Mouse (Mus musculus) ES-E14 (cell line): ENCODE data around the gene Erc2. TPM values are rescaled to one million over a fixed set of nuclear protein-coding genes. Genes with fewer than 3 reads are reported as not detected.

ENCODE experiments used
- DNase-seq: peaks from one replicate; pipeline ENCODE4 v3.0.0-alpha.2; 2013; ENCODE audit warnings: low read depth, low spot score
- H3K27ac ChIP-seq: 2 replicates; pipeline ENCODE4 v1.5.1; 2012; ENCODE audit warnings: low read depth, mild to moderate bottlenecking, low read length, moderate library complexity, mixed read lengths; ENCODE audit not compliant: poor library complexity, insufficient read depth, severe bottlenecking
- H3K36me3 ChIP-seq: 2 replicates; pipeline ENCODE4 v1.6.1; 2012; ENCODE audit warnings: mild to moderate bottlenecking, low read length, moderate library complexity, mixed read lengths; ENCODE audit not compliant: control insufficient read depth, poor library complexity, insufficient read depth, severe bottlenecking
- H3K4me1 ChIP-seq, 2 experiments: fragments of 150-350 bp in 1 of 2; sonication (generic) in 1 of 2; 2 replicates each; pipeline ENCODE4 v1.6.1; 2012; ENCODE audit warnings: low read length in 2 of 2, mild to moderate bottlenecking in 1 of 2, mixed read lengths in 1 of 2; ENCODE audit not compliant: control insufficient read depth in 2 of 2, insufficient read depth in 2 of 2, poor library complexity in 1 of 2
- H3K4me3 ChIP-seq, 2 experiments: fragments of 150-350 bp in 1 of 2; sonication (generic) in 1 of 2; 2 replicates each; pipeline ENCODE4 v1.5.1; 2012; ENCODE audit warnings: low read length in 2 of 2, low read depth in 1 of 2, mild to moderate bottlenecking in 1 of 2, mixed read lengths in 1 of 2; ENCODE audit not compliant: insufficient read depth in 1 of 2, poor library complexity in 1 of 2, severe bottlenecking in 1 of 2
- H3K9ac ChIP-seq: 2 replicates; pipeline ENCODE4 v1.6.1; 2012; ENCODE audit warnings: low read depth, mild to moderate bottlenecking, low read length, mixed read lengths; ENCODE audit not compliant: poor library complexity, insufficient read depth, severe bottlenecking
- H3K9me3 ChIP-seq: fragments of 150-350 bp; sonication (generic); 2 replicates; pipeline ENCODE4 v1.6.1; 2012; ENCODE audit warnings: low read depth, mild to moderate bottlenecking, low read length; ENCODE audit not compliant: control insufficient read depth, insufficient read depth
- CHD2 ChIP-seq: IDR thresholded peaks from 2 replicates; pipeline ENCODE4 v1.6.1; 2014; ENCODE audit warnings: mild to moderate bottlenecking, low read depth, low read length, inconsistent platforms
- HCFC1 ChIP-seq: IDR thresholded peaks from 2 replicates; pipeline ENCODE4 v1.6.1; 2012; ENCODE audit warnings: low read length, inconsistent platforms, borderline replicate concordance; ENCODE audit not compliant: insufficient read depth
- MAFK ChIP-seq: IDR thresholded peaks from 2 replicates; pipeline ENCODE4 v1.6.1; 2014; ENCODE audit warnings: mild to moderate bottlenecking, low read depth, low read length, inconsistent platforms; ENCODE audit not compliant: insufficient read depth
- ZC3H11A ChIP-seq: IDR thresholded peaks from 2 replicates; pipeline ENCODE4 v1.6.1; 2012; ENCODE audit warnings: low read depth, mild to moderate bottlenecking, inconsistent platforms, low read length, borderline replicate concordance
- ZNF384 ChIP-seq: IDR thresholded peaks from 2 replicates; pipeline ENCODE4 v1.6.1; 2012; ENCODE audit warnings: low read depth, low read length, inconsistent platforms
- in situ Hi-C, 2 experiments: fragments of 600-800 bp; cut with MboI; formaldehyde crosslinking; loops; one replicate each; pipeline ENCODE4 v1.15.1; 2025; ENCODE audit warnings: low sequenced_read_pairs in 2 of 2, inconsistent platforms in 1 of 2; ENCODE audit not compliant: unreplicated experiment in 2 of 2
- total RNA-seq: library from RNA; depleted of rRNA; stranded (reverse); fragments of 300-350 nt; gene quantifications from 2 replicates; pipeline ENCODE4 v1.2.3, GENCODE M21; 2012

Gene Erc2
- total RNA-seq, 1 experiment = 9.1 TPM

DNA sequence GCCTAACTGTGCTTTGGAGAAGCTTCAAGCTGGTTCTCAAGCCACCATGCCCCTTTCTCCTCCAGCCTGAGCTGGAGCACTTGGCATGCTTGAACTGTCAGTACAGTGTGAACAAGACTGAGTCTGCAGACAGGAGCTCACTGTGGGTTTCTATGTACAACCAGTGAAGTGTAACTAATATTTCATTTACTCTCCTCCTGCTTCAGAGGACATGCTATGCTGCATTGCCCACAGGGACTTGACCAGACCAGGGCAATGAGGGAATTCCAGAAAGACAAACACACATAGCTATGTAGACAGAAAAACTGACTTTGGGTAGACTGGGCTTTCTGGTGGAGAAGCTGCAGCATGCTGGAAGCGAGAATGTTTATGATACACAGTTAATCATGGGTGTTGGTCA, 311.3 kb downstream of the Erc2 start:
- Histone ChIP-seq H3K9ac (no peak overlapping the region), H3K27ac (no peak overlapping the region), H3K4me3 (no peak overlapping the region), H3K4me1 (no peaks in the 10 kb centered on the region), H3K36me3 (no peaks in the 10 kb centered on the region), H3K9me3 (no peaks in the 10 kb centered on the region)
- no peak for DNase-seq
- TF ChIP-seq HCFC1 (no peak), MAFK (no peak), ZC3H11A (no peak), ZNF384 (no peak), CHD2 (no peak)
- in situ Hi-C loops = loop anchor here in 1 of 2 experiments (25.0 kb wide), 1 partner anchor 579 kb away; the partner anchor contains the start of gene Wnt5a

DNA sequence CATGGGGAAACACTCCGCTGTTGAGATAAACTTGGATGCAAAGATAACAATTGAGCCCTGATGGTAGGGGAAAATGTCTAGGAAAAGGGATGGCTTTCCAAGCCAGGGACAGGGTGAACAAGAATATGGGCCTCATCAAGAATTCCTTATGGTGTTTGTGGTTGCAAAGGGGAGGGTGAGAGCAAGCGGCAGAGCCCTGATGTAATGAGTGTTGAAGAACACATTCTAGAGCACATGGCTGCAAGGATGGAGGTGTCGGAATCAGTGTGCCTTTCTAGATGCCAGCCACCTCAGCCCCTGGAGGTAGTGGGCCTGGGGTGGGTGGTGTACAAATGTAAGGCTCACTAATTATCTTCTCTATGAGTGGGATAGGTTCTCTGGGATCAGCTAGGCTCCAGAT, 313.5 kb downstream of the Erc2 start:
- Histone ChIP-seq H3K4me3 (no peak overlapping the region), H3K9ac (no peak overlapping the region), H3K4me1 (no peaks in the 10 kb centered on the region), H3K27ac (no peak overlapping the region), H3K9me3 (no peaks in the 10 kb centered on the region), H3K36me3 (no peaks in the 10 kb centered on the region)
- in situ Hi-C loops = loop anchor here in 1 of 2 experiments (25.0 kb wide), 1 partner anchor 577 kb away; the partner anchor contains the start of gene Wnt5a
- no peak for DNase-seq
- TF ChIP-seq ZNF384 (no peak), CHD2 (no peak), ZC3H11A (no peak), HCFC1 (no peak), MAFK (no peak)

DNA sequence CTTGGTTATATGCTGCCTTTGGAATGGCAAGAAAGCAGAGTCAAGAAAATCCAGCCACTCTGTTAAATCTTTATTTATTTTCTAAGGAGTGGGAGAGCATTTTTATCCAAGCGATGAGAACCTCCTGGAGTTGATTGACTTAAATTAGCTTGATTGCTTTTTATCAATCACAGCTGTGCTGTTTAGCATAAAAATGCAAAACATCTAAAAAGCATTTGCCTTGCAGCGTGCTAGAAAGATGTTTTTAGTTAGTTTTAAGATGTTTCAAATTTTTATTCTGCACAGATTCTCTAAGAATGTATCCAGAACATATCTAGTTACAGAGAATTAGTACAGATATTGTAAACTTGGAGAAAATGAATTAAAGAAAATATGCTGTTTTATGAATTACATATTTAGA, 315.7 kb downstream of the Erc2 start:
- H3K4me3 ChIP-seq = no peak overlapping the region
- H3K4me1 ChIP-seq = no peaks in the 10 kb centered on the region
- H3K36me3 ChIP-seq = no peaks in the 10 kb centered on the region
- DNase-seq = no peak
- in situ Hi-C loops = loop anchor here in 1 of 2 experiments (25.0 kb wide), 1 partner anchor 574 kb away; the partner anchor contains the start of gene Wnt5a
- no peak overlapping the region for H3K27ac ChIP-seq
- H3K9me3 ChIP-seq = no peaks in the 10 kb centered on the region
- TF ChIP-seq ZC3H11A (no peak), HCFC1 (no peak), ZNF384 (no peak), MAFK (no peak), CHD2 (no peak)
- H3K9ac ChIP-seq = no peak overlapping the region

DNA sequence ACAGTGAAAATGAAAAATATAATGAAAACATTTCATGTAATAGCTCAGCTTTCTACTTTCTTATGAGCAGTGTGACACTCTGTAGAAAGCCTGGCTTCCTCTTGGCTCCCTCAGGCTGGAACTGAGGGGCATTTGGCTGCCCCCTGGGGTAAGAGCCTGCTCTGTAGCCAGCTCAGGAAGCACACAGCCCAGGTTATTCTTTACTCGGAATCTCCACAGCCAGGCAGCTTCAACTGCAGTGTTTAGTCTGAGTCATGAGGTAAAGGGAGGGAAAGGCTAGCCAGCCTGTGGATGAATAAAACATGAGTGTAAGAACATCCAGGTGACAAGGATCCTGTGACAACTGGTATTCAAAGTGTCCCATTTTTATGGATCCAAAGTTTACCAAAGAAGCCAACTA, 323.0 kb downstream of the Erc2 start:
- H3K4me3 ChIP-seq = no peak overlapping the region
- no peaks in the 10 kb centered on the region for H3K36me3 ChIP-seq
- H3K9ac ChIP-seq = no peak overlapping the region
- no peak for TF ChIP-seq ZC3H11A
- no peak for TF ChIP-seq ZNF384
- no peak for TF ChIP-seq MAFK
- TF ChIP-seq CHD2 = no peak
- TF ChIP-seq HCFC1 = no peak
- H3K27ac ChIP-seq = no peak overlapping the region
- in situ Hi-C loops = loop anchor here in 1 of 2 experiments (10.0 to 25.0 kb wide), 2 partner anchors 60 to 567 kb away; partner anchors contain the start of gene Wnt5a
- H3K9me3 ChIP-seq = no peaks in the 10 kb centered on the region
- no peaks in the 10 kb centered on the region for H3K4me1 ChIP-seq
- DNase-seq = no peak
